Comparison of ENCODE assay signal across 9 mouse cellular contexts in genomic region chr15:8382213-8382612, GRCm38 (mm10).
DNase-seq lines count a peak whose midpoint lies in the region; ATAC-seq lines count a peak whose summit lies in the region.
"Had no signal": no experiment of that assay in that cellular context is flagged by ENCODE, and none has a peak within 500 bp of the region (broad histone marks: within the 10 kb centered on the region; RNA-seq: fewer than 3 reads in every experiment).

No protein-coding gene starts in this region.

- H3K4me2 ChIP-seq in kidney, embryonic 15.5 days, result no peak overlapping the region
- H3K4me2 ChIP-seq: limb, embryonic 15.5 days had no signal

- H3K9ac ChIP-seq in kidney, embryonic 15.5 days, result no peak overlapping the region
- H3K9ac ChIP-seq: limb, embryonic 15.5 days had no signal

- no peak overlapping the region for H3K27ac ChIP-seq in kidney, embryonic 15.5 days
- H3K27ac ChIP-seq: limb, embryonic 15.5 days had no signal

- H3K27me3 ChIP-seq in kidney, embryonic 15.5 days, result no peaks in the 10 kb centered on the region
- H3K27me3 ChIP-seq: limb, embryonic 15.5 days had no signal

- DNase-seq in adrenal gland, adult 2 months, result peak; percentile 37
- DNase-seq in adrenal gland, postnatal 25 days, result no peak
- DNase-seq in kidney, adult 9 months, result peak; percentile 74
- peak; percentile 67 for DNase-seq in CD4-positive, CD25-positive, alpha-beta regulatory T cell, adult 2 months (ENCODE audit: low read depth, low spot score)
- DNase-seq in embryo, embryonic 10.5 days (ENCODE audit: low spot score), result peak; percentile 56
- DNase-seq in lung, postnatal 36 days, result peak; percentile 87
- no peak for DNase-seq in testis, postnatal 10 days (ENCODE audit: low spot score)

- H3K36me3 ChIP-seq in kidney, embryonic 15.5 days, result no peaks in the 10 kb centered on the region
- H3K36me3 ChIP-seq: limb, embryonic 15.5 days had no signal

- no peaks in the 10 kb centered on the region for H3K9me3 ChIP-seq in kidney, embryonic 15.5 days (replicated peaks)
- H3K9me3 ChIP-seq: limb, embryonic 15.5 days had no signal

- no peak for ATAC-seq in kidney, embryonic 15.5 days (replicated peaks; ENCODE audit: low FRiP score)

- H3K4me1 ChIP-seq in kidney, embryonic 15.5 days, result 0 out of 2 replicates have a peak, but pooled peaks cover 3% of the 10 kb centered on the region
- H3K4me1 ChIP-seq: limb, embryonic 15.5 days had no signal

- WGBS in kidney, embryonic 15.5 days, result 65% methylated on average over 3 of the region's 3 CpGs

- no peak overlapping the region for H3K4me3 ChIP-seq in kidney, embryonic 15.5 days (replicated peaks)
- H3K4me3 ChIP-seq: limb, embryonic 15.5 days had no signal

Comparison
In these comparisons a context has a peak if more than half of its experiments do, and no peak if none do; other contexts are left out.
1. DNase-seq: peak in adrenal gland, adult 2 months (single experiment), kidney, adult 9 months (single experiment), CD4-positive, CD25-positive, alpha-beta regulatory T cell, adult 2 months (single experiment), embryo, embryonic 10.5 days (single experiment) and lung, postnatal 36 days (single experiment); none in adrenal gland, postnatal 25 days (single experiment) and testis, postnatal 10 days (single experiment).